Mouse (Mus musculus): ENCODE measurements around the gene Gm10392.

Gm10392 gene

DNA sequence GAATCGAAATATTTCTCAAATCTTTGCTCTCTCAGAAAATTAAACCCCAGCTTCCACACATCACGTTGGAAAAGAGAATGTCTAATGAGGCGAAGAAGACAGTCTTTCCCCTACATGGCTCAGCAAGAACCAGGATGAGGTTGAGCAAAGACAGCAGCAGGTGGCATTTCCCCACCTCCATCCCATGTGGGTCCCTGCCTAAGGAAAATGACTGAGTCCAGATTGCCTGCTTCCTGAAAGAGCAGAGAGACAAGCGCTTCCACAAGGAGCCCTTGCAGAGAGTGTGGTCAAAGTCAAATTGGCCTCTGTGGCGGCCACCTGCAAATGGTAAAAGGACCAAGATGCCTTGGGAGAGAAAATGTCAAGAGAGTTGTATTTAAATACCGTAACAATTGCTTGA lies 28.5 kb downstream of the Gm10392 start:
- POLR2A ChIA-PET: interaction anchor here in 3 of 4 experiments (0.8 to 11.6 kb wide), 15 partner anchors 11 to 492 kb away, joined by 3 to 210 read pairs (median 5); partner anchors contain the start of genes Abhd15 (in 1 of the 3), Phf12 (in 1 of the 3), Taok1 (in 1 of the 3) and Trp53i13 (in 1 of the 3)
- CTCF ChIA-PET: interaction anchor here in 3 of 4 experiments (0.5 to 3.3 kb wide), 13 partner anchors 10 to 101 kb away, joined by 3 to 22 read pairs (median 6); partner anchors contain the start of gene Abhd15 (in 1 of the 3)

DNA sequence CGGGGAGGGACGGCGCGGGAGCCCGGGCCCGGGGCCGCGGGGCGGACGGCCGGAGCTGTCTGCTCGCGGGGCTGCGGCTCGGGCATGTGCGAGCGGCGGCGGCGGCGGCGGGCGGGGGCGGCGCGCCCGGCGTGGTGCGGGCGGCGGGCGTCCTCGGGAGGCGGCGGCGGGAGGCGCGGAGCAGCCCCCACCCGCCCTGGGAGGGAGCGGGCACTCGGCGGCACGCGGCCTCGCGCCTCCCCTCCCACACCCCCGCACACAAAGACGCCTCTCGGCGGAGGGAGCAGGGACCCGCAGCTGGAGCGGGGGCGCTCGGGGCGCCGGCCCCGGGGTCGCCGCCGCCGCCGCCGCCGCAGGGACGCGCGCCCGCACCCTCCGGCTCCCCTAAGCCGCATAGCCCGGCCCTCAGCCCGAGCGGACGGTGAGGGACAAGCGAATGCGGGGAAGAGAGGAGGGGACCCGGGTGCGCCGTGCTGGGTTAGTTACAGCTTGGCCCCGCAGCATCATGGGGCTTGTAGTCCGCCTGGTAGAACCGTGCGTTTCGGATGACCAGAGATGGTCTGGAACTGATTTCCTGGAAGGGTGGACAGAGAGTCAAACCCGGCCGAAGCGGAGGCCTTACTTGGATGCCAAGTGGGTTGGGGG lies 29.3 kb downstream of the Gm10392 start, which contains the start of gene Ankrd13b:
Gene Ankrd13b, minus strand, starts transcription at position 88 of the 645 bp plus-strand sequence.
- ChIA-PET CTCF (interaction anchor here in 3 of 4 experiments (0.6 to 3.3 kb wide), 16 partner anchors 11 to 184 kb away, joined by 3 to 22 read pairs (median 4); no protein-coding TSS in a partner anchor), POLR2A (interaction anchor here in 3 of 4 experiments (0.6 to 11.6 kb wide), 14 partner anchors 11 to 561 kb away, joined by 3 to 210 read pairs (median 4); partner anchors contain the start of genes Abhd15 (in 1 of the 3), Phf12 (in 1 of the 3), Taok1 (in 1 of the 3) and Trp53i13 (in 1 of the 3))

DNA sequence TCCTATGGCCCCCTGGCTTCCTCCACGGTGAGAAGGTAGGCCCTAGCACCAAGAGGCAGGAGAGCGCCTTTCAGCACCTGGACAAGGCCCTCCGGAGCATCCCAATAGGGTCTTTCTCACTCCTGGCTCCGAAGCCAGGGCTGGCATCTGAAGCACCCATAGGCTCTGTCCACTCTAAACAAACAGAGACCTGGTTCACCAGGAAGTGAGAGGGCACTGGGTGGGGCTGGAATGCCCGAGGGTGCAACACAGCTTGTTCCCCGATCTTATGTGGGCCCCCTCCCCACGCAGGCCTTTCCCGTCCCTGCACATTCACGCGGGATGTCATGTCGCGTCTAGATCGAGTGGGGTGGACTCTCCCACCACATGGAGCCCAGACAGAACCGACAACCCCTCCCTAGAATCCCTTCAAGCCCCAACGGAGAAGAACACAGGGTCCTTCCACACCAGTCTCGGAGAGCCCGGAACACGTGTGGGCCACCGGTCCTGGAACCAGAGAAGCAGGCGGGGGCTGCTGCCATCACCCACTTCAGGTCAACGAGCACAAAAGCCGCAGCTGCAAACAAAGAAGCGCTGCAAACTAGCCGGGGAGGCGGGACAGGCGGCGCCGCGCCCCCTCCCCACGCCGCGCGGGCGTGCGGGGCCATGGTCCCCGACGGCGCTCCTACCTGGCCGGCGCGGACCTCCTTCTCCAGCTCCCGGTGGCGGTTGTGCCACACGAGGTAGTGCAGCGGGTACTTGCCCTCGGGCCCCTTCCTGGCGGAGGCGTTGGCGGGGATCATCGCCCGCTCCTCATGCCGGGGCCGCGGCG lies 30.0 kb downstream of the Gm10392 start:
- ChIA-PET POLR2A (interaction anchor here in 3 of 4 experiments (1.0 to 11.6 kb wide), 11 partner anchors 14 to 493 kb away, joined by 3 to 210 read pairs (median 5); partner anchors contain the start of genes Abhd15 (in 1 of the 3), Phf12 (in 1 of the 3), Taok1 (in 1 of the 3) and Trp53i13 (in 1 of the 3)), CTCF (interaction anchor here in 3 of 4 experiments (0.6 to 3.3 kb wide), 16 partner anchors 12 to 392 kb away, joined by 3 to 22 read pairs (median 5); no protein-coding TSS in a partner anchor)

DNA sequence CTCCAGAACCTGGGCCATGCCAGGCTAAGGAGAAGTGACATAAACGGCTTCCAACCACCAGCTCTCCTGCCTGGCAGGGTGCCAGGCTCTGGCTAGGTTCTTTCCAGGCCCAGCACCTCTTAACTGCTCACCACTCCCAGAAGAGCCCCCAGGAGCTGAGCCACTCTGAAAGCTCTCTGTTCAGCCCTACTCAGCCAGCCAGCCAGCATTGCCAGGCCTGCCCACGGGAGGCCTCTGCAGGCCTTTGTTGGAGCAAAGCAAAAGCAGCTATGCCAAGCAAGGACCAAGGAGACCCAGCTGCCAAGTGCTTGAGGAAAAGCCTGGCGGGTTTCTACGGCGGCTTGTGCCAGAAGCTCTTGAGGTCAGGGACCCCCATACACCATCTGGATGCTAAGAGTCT lies 32.2 kb downstream of the Gm10392 start:
- ChIA-PET POLR2A (interaction anchor here in 2 of 4 experiments (1.0 to 1.7 kb wide), 4 partner anchors 16 to 31 kb away, joined by 3 to 4 read pairs (median 3); partner anchors contain the start of gene Trp53i13 (in 1 of the 2)), CTCF (interaction anchor here (0.6 to 1.3 kb wide), 4 partner anchors 10 to 19 kb away, joined by 3 to 11 read pairs (median 3); no protein-coding TSS in a partner anchor)

DNA sequence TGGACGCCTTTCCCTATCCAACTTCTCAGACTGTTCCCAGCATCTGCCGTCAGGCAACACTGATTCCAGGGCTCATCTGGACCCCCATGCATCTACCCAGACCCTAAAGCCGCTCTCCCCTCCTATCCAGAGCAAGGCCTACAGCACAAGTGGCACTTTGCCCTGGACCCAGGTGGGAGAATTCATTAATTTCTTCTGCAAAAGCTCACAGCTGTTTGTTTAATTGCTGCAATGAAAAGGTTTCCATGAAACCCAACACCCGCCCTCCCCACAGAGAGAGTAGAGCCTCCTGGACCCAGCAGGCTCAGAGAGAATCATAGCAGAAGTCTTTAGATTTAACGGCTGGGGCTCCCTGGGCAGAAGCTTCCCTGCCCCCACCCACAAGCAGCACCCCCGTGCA lies 33.8 kb downstream of the Gm10392 start:
- ChIA-PET CTCF (interaction anchor here in 3 of 4 experiments (0.7 kb wide), 3 partner anchors 16 to 468 kb away, joined by 3 to 20 read pairs (median 4); no protein-coding TSS in a partner anchor), POLR2A (interaction anchor here (0.6 to 2.6 kb wide), 11 partner anchors 9 to 314 kb away, joined by 3 to 12 read pairs (median 4); no protein-coding TSS in a partner anchor)

DNA sequence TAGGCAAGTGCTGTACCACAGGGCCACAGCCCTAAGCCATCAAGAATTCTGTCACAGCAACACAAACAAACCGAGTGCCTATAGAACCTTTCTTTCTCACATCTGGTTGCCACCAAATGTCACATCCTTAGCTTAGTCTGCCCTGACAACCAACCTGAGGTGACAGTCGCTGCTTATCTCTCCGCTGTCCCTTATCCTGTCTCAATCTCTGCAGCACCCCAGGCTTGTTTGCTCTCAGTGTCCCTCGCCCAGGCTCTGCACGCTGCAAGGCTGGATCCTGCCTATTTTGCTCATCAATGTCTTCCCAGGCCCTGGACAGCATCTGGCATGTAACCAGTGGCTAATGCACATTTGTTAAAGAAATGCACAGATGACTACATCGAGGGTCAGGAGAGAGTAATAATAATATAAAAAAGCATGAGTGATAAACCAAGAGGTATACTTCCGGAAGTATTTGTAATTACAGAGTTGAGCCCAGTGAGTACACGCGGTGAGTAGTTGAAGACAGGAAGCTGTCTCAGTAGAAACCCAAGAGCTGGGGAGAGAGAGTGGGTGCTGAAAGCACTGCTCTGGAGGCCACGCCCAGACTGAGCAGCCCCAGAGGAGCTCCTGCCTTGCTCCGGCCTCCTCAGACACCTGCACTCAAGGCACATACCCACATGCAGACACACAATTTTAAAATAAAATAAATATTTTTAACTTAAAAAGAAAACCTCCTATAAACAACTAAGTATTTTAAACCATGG lies 35.3 kb downstream of the Gm10392 start:
- ChIA-PET CTCF (interaction anchor here in 3 of 4 experiments (1.0 to 1.6 kb wide), 5 partner anchors 16 to 146 kb away, joined by 3 to 9 read pairs (median 6); no protein-coding TSS in a partner anchor), POLR2A (interaction anchor here in 2 of 4 experiments (0.5 to 2.6 kb wide), 10 partner anchors 10 to 77 kb away, joined by 3 to 12 read pairs (median 4); partner anchors contain the start of gene Git1 (in 1 of the 2))

DNA sequence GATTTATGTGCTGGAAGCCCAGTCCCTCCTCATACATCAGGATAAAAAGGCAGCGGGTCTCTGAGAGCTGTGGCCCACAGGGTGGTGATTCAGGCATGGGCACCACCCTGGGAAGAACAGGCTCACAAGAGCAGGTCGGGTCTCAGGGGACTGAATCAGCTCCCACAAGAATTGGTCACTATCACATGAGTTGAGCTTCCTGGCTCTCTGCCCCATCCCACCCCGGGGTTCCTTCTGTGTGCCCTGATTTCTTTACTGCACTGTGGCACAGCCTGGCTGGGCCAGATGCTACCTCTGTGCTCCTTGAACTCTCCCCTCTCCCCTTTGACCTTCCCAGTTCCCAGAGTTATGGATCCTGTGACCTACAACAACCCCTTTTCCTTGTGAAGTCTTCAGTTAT lies 36.0 kb downstream of the Gm10392 start:
- CTCF ChIA-PET: interaction anchor here in 2 of 4 experiments (1.0 to 1.5 kb wide), 2 partner anchors 25 to 147 kb away, joined by 3 to 5 read pairs; no protein-coding TSS in a partner anchor
- POLR2A ChIA-PET: interaction anchor here in 1 of 4 experiments (0.9 to 2.6 kb wide), 3 partner anchors 10 to 14 kb away, joined by 3 to 12 read pairs (median 4); no protein-coding TSS in a partner anchor

DNA sequence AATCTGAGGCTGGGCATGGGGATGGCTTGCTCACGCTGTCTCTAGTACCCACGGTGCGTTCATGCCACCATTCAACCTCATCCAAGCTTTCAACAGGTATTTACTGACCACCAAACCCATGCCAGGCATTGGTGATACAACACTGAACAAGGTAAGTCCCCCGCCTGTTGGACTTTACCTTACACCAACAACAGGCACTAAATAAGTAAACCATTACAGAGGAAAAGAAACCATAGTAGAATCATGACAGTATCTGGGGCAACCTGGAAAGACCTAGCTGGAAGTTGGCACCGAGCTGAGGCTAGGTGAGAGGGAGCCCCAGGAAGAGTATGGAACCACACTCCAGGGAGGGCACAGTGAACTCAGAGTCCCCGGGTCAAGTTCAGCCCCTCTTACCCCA lies 42.1 kb downstream of the Gm10392 start:
- ChIA-PET POLR2A (interaction anchor here in 2 of 4 experiments (1.0 to 3.2 kb wide), 5 partner anchors 8 to 37 kb away, joined by 4 to 13 read pairs (median 6); no protein-coding TSS in a partner anchor), CTCF (interaction anchor here in 3 of 4 experiments (1.0 to 3.5 kb wide), 6 partner anchors 9 to 344 kb away, joined by 4 to 22 read pairs (median 8); partner anchors contain the start of genes Git1 (in 1 of the 3) and Myo18a (in 1 of the 3))

DNA sequence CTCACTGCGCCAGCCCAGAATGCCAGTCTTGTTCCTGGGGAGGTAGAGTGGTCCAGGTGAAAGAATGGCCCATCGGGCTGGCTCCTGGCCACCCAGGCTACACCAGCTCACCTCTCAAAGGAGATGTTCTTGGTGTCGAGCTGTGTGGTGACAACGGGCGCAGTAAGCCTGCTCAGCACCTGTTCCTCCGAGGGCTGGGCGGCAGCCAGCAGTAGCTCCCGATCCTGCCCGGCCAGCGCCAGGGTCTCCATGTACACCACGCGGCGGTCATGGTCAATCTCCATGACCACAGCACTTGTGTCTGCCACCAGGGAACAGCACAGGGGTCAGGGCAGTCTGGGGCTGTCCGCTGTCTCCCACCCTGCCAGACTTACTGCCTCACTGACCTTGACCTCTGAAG lies 42.8 kb downstream of the Gm10392 start:
- POLR2A ChIA-PET: interaction anchor here in 3 of 4 experiments (0.5 to 3.2 kb wide), 6 partner anchors 8 to 361 kb away, joined by 4 to 13 read pairs (median 5); no protein-coding TSS in a partner anchor
- CTCF ChIA-PET: interaction anchor here in 3 of 4 experiments (0.5 to 3.5 kb wide), 8 partner anchors 9 to 368 kb away, joined by 3 to 22 read pairs (median 4); partner anchors contain the start of gene Myo18a (in 1 of the 3)

DNA sequence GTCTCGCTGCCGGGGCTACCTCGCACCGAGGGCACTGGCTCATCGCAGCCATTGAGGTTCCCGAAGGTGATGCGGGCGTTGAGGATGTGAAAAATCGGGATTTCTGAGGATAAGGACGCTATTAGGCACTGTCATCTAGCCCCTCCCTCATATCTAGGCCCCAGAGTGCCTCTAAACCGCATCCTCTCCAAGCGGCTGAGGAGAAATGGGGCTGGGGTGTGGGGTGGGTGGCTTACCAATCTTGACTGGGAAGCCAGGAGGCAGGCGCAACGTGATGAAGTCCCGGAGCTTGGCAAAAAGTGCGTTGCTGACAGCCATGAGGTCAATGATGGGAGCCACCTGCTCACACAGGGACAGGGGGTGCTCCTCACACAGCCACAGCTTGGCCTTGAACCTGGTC lies 46.2 kb downstream of the Gm10392 start:
- POLR2A ChIA-PET: interaction anchor here in 2 of 4 experiments (0.6 to 3.1 kb wide), 5 partner anchors 11 to 464 kb away, joined by 3 to 12 read pairs (median 3); partner anchors contain the start of gene Abhd15 (in 1 of the 2)
- CTCF ChIA-PET: interaction anchor here in 3 of 4 experiments (0.6 to 2.8 kb wide), 4 partner anchors 17 to 709 kb away, joined by 3 to 9 read pairs (median 3); partner anchors contain the start of gene Ankrd13b (in 1 of the 3)

DNA sequence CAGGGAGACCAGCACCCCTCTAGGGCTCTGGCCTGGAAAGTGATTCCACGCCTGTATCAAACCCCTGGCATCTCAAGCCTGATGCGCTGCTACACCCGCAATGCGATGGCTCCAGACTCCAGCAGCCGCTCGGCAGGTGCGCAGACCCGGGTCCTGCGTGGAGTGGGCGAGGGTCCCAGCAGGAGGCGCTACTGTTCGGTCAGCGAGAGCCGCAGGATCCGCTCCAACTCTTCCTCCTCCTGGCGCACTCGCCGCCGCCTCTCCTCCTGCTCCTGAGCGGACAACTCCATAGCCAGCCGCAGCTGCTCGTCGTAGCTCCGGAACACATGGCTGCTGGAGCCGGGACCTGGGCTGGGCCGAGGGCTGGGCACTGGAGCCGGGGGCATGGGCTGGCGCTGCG lies 47.6 kb downstream of the Gm10392 start:
- POLR2A ChIA-PET: interaction anchor here in 2 of 4 experiments (0.6 to 1.3 kb wide), 4 partner anchors 15 to 155 kb away, joined by 3 to 7 read pairs (median 4); no protein-coding TSS in a partner anchor
- CTCF ChIA-PET: interaction anchor here in 3 of 4 experiments (0.6 to 2.8 kb wide), 4 partner anchors 19 to 675 kb away, joined by 3 to 11 read pairs (median 8); partner anchors contain the start of gene Ankrd13b (in 1 of the 3)

DNA sequence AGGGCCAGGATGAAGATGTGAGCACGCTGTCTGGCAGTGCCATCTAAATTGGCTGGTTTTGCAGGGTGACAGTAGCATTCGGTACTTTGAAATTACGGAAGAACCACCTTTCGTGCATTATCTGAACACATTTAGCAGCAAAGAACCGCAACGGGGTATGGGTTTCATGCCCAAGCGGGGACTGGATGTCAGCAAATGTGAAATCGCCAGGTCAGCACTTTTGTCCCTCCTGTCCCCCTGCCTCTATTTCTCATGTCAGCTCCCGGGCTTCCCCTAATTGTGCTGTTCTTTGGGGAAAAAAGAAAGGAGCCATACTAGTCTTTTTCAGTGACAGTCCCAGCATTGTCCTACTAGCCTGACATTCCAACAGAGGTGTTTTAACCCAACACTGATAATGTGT lies 50.6 kb downstream of the Gm10392 start:
- CTCF ChIA-PET: interaction anchor here (0.5 to 2.7 kb wide), 47 partner anchors 8 to 801 kb away, joined by 3 to 23 read pairs (median 4); partner anchors contain the start of genes Ssh2 (in 2 of the 4), Ankrd13b (in 1 of the 4), Git1 (in 1 of the 4) and Trp53i13 (in 1 of the 4)

DNA sequence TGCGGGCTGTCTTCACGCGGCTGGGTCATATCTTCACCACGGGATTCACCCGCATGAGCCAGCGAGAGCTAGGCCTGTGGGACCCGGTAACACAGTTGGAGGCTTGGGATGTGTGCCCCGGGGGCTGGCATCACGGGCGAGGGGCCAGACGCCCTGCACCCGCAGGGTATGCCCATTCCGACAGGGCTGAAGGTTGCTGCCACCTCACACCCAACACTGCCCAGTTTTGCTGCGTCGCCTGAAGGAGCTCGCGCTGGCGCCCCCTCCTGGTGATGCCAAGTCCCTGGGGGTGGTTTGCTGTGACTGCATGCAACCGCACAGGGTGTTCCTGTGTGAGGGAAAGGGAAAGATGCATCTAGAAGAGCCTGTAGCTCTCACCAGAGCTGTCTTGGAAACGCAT lies 51.2 kb downstream of the Gm10392 start:
- POLR2A ChIA-PET: interaction anchor here in 3 of 4 experiments (0.5 to 2.6 kb wide), 29 partner anchors 8 to 998 kb away, joined by 3 to 13 read pairs (median 4); partner anchors contain the start of genes Gm10392 (in 1 of the 3), Phf12 (in 1 of the 3) and Taok1 (in 1 of the 3)
- CTCF ChIA-PET: interaction anchor here (0.5 to 2.7 kb wide), 62 partner anchors 8 to 1447 kb away, joined by 3 to 23 read pairs (median 4); partner anchors contain the start of genes Ssh2 (in 2 of the 4), Abhd15 (in 1 of the 4), Ankrd13b (in 1 of the 4) and Git1 (in 1 of the 4)

More for the DNA sequence above, 50.6 kb downstream of the Gm10392 start:
- POLR2A ChIA-PET: interaction anchor here (0.5 to 2.6 kb wide), 21 partner anchors 8 to 514 kb away, joined by 3 to 13 read pairs (median 3); partner anchors contain the start of genes Gm10392 (in 1 of the 4), Phf12 (in 1 of the 4), Ssh2 (in 1 of the 4) and Taok1 (in 1 of the 4)

DNA sequence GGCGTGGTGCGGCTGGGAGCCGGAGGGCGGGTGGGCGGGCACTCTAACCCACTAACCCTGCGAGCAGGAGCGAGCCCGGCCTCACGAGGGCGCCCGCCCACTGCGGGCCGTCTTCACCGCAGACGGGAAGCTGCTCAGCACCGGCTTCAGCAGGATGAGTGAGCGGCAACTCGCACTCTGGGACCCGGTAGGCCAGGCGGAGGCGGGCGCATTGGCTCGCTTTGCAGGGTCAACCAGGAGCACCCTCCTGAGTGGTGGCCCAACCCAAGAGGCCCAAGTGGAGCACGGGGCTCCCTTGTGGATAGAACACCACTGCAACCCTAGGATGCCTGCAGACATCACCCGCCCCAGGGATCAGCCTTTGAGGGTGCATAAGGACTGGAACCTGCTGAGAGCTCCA lies 51.8 kb downstream of the Gm10392 start:
- CTCF ChIA-PET: interaction anchor here (0.6 to 2.7 kb wide), 55 partner anchors 9 to 1446 kb away, joined by 3 to 23 read pairs (median 4); partner anchors contain the start of genes Ssh2 (in 2 of the 4), Abhd15 (in 1 of the 4), Ankrd13b (in 1 of the 4) and Git1 (in 1 of the 4)

More for the DNA sequence above, 51.8 kb downstream of the Gm10392 start:
- POLR2A ChIA-PET: interaction anchor here in 3 of 4 experiments (0.6 to 2.6 kb wide), 23 partner anchors 9 to 999 kb away, joined by 3 to 13 read pairs (median 3); partner anchors contain the start of genes Ankrd13b (in 1 of the 3) and Taok1 (in 1 of the 3)

Data from embryonic stem cell, embryonic (primary cell).